Mouse (Mus musculus) lung, embryonic 14.5 days (tissue): ENCODE measurements around the gene Adam22. TPM values are rescaled to one million over a fixed set of nuclear protein-coding genes. Genes with fewer than 3 reads are reported as not detected.

Source experiments
- ATAC-seq: fragments of 200-750 bp; cut with Nextera tagmentation; 2 replicates; pipeline ENCODE4 v1.8.0; 2017; ENCODE audit warnings: mild to moderate bottlenecking, moderate TSS enrichment, moderate library complexity; ENCODE audit not compliant: insufficient read depth
- DNase-seq: peaks from one replicate; pipeline ENCODE4 v3.0.0-alpha.2; 2015
- H3K27ac ChIP-seq: fragments of 300-500 bp; sonication (generic); 2 replicates; pipeline ENCODE4 v1.5.1; 2014; ENCODE audit warnings: low read depth, mild to moderate bottlenecking, moderate library complexity
- H3K27me3 ChIP-seq: fragments of 300-500 bp; sonication (generic); 2 replicates; pipeline ENCODE4 v1.6.1; 2014; ENCODE audit warnings: low read length, control low read depth; ENCODE audit not compliant: insufficient read depth
- H3K36me3 ChIP-seq: fragments of 300-500 bp; sonication (generic); 2 replicates; pipeline ENCODE4 v1.6.1; 2014; ENCODE audit warnings: control low read depth; ENCODE audit not compliant: insufficient read depth
- H3K4me1 ChIP-seq: fragments of 300-500 bp; sonication (generic); 2 replicates; pipeline ENCODE4 v1.6.1; 2014; ENCODE audit warnings: antibody characterized with exemption, control low read depth; ENCODE audit not compliant: insufficient read depth
- H3K4me2 ChIP-seq: fragments of 300-500 bp; sonication (generic); 2 replicates; pipeline ENCODE4 v1.6.1; 2014; ENCODE audit warnings: mild to moderate bottlenecking
- H3K4me3 ChIP-seq: fragments of 300-500 bp; sonication (generic); 2 replicates; pipeline ENCODE4 v1.5.1; 2014; ENCODE audit warnings: low read depth, low read length
- H3K9ac ChIP-seq: fragments of 300-500 bp; sonication (generic); 2 replicates; pipeline ENCODE4 v1.6.1; 2014
- H3K9me3 ChIP-seq: fragments of 300-500 bp; sonication (generic); 2 replicates; pipeline ENCODE4 v1.6.1; 2016; ENCODE audit warnings: low read depth, low read length, control low read depth
- CTCF ChIP-seq: IDR thresholded peaks from 2 replicates; pipeline ENCODE4 v1.5.1; 2016; ENCODE audit warnings: antibody characterized with exemption, low read depth
- WGBS: fragments of 180-500 bp; shearing (Covaris S2); extraction: QIAGEN DNeasy Blood & Tissue Kit; methylation state at CpG from one replicate; pipeline ENCODE4 v1.1.7; 2014; 5-methylcytosine and 5-hydroxymethylcytosine counted together
- polyA plus RNA-seq: library from polyadenylated mRNA; unstranded; fragments of >200 nt; fragmentation: Nextera tagmentation; extraction: Ambion mirVana; gene quantifications from 2 replicates; pipeline ENCODE4 v1.2.1, GENCODE M21; 2014

Gene Adam22
- polyA plus RNA-seq, 1 experiment from 2014 or later = 3.6 TPM

DNA sequence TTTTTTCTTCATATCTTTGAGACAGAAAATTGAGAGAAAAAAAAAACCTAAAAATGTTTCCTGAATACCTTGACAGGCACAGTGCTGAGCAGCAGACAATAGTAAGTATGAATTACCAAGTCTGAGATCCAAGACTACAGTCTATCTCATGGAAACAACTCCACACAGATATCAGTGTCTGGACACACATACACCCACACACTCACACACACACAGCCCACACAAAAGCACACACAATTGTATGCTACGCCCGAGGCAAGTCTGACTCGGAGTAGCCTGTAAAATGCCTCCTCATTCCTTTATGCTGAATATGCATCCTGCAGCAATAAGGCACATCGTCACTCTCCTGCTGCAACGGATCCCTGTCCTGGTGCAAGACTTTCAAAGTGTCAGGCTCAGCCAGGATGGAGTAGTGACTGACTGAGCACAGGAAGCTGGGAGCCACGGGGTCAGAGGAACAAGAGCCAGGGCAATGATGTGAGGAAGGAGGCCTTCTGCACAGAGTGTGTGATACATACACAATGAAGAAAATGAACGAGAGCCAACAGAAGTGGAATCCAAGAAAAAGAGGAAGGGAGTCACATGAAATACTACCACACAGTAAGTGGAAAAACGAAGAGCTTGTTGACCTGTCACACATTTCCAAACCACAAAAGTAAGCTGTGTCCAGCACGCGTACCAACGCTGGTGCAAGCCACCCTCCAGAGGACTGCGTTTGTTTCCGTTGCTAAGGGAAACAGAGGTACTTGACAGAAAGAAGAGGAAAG lies 10.9 kb downstream of the Adam22 start:
- H3K27ac ChIP-seq = 0 out of 2 replicates have a peak overlapping the region, but pooled peaks have one; percentile 20
- no peaks in the 10 kb centered on the region for H3K27me3 ChIP-seq
- ATAC-seq = peak; percentile 79
- no peak for TF ChIP-seq CTCF
- 0 out of 2 replicates have a peak, but pooled peaks cover 3% of the 10 kb centered on the region for H3K4me1 ChIP-seq
- 19% methylated on average over 13 of the region's 13 CpGs for WGBS
- no peaks in the 10 kb centered on the region for H3K36me3 ChIP-seq
- no peak overlapping the region for H3K4me3 ChIP-seq
- DNase-seq = peak; percentile 64
- no peak overlapping the region for H3K9ac ChIP-seq
- H3K4me2 ChIP-seq = no peak overlapping the region
- H3K9me3 ChIP-seq = no peaks in the 10 kb centered on the region

DNA sequence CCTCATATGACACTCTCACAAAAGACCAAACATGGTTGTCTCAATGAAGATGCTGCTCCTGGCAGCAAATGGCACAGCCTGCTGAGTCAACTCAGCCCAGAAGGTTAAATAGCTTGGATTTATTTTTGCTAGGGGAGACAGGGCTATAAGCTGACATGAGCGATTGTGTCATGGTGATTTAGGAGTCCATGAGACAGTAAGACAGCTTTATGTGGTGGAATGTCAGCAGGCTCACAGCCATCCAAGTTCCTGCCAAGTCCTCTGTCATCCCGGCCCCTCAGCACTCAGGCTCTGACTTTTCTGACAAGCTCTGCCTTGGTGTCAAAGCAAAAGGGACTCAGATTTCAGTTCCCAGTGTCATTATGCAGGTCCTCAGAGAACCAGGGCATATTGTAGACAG lies 11.6 kb downstream of the Adam22 start:
- no peaks in the 10 kb centered on the region for H3K27me3 ChIP-seq
- no peak overlapping the region for H3K4me2 ChIP-seq
- 34% methylated on average over 2 of the region's 2 CpGs for WGBS
- H3K9ac ChIP-seq = no peak overlapping the region
- H3K4me1 ChIP-seq = 0 out of 2 replicates have a peak, but pooled peaks cover 3% of the 10 kb centered on the region
- H3K4me3 ChIP-seq = no peak overlapping the region
- no peak overlapping the region; the same call in 1 of the 2 replicates for H3K27ac ChIP-seq
- no peaks in the 10 kb centered on the region for H3K36me3 ChIP-seq
- DNase-seq (peak; percentile 54), ATAC-seq (peak; percentile 79)
- no peaks in the 10 kb centered on the region for H3K9me3 ChIP-seq
- no peak for TF ChIP-seq CTCF

GRCm38 (mm10) chr5:8349557-8349956 lies 18.4 kb downstream of the Adam22 start:
- Histone ChIP-seq H3K4me2 (no peak overlapping the region), H3K4me3 (no peak overlapping the region), H3K4me1 (no peaks in the 10 kb centered on the region), H3K9ac (no peak overlapping the region), H3K9me3 (no peaks in the 10 kb centered on the region), H3K36me3 (no peaks in the 10 kb centered on the region), H3K27me3 (no peaks in the 10 kb centered on the region), H3K27ac (no peak overlapping the region)
- DNase-seq = no peak
- TF ChIP-seq CTCF = no peak
- no peak for ATAC-seq
- WGBS = 52% methylated on average over 10 of the region's 10 CpGs

- no peak for TF ChIP-seq CTCF
- Histone ChIP-seq H3K9ac (no peak overlapping the region), H3K27ac (no peak overlapping the region), H3K36me3 (no peaks in the 10 kb centered on the region), H3K9me3 (no peaks in the 10 kb centered on the region), H3K27me3 (no peaks in the 10 kb centered on the region), H3K4me1 (no peaks in the 10 kb centered on the region), H3K4me3 (no peak overlapping the region), H3K4me2 (no peak overlapping the region)
- no peak for ATAC-seq
- no peak for DNase-seq
Observed at GRCm38 (mm10) chr5:8346329-8346728, 21.6 kb downstream of the Adam22 start.

- ATAC-seq (no peak), DNase-seq (no peak)
- Histone ChIP-seq H3K9ac (no peak overlapping the region), H3K9me3 (no peaks in the 10 kb centered on the region), H3K36me3 (no peaks in the 10 kb centered on the region), H3K4me2 (no peak overlapping the region), H3K27ac (no peak overlapping the region), H3K27me3 (no peaks in the 10 kb centered on the region), H3K4me1 (no peaks in the 10 kb centered on the region), H3K4me3 (no peak overlapping the region)
- 81% methylated on average over 3 of the region's 3 CpGs for WGBS
- TF ChIP-seq CTCF = no peak
Observed at GRCm38 (mm10) chr5:8343296-8343695, 24.7 kb downstream of the Adam22 start.

DNA sequence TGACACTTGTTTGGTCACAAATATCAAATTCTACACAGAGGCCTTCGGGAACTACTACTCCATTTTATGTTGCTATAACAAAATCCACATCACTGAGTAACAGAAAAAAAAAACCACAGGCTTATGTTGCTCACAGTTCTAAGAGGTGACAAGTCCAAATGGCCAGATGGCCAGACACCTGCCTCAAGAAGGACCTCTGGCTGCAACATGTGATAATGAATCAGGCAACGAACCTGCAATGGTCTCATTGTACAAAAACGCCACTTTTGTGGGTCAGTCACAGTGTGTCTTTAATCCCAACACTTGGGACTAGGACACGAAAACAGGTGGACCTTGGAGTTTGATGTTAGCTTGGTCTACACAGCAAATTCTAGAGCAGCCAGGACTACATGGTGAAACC lies 26.3 kb downstream of the Adam22 start:
- Histone ChIP-seq H3K4me1 (no peaks in the 10 kb centered on the region), H3K27me3 (no peaks in the 10 kb centered on the region), H3K27ac (no peak overlapping the region), H3K4me2 (no peak overlapping the region), H3K9ac (no peak overlapping the region), H3K9me3 (no peaks in the 10 kb centered on the region), H3K4me3 (no peak overlapping the region), H3K36me3 (no peaks in the 10 kb centered on the region)
- 81% methylated on average over 4 of the region's 4 CpGs for WGBS
- TF ChIP-seq CTCF = no peak
- no peak for ATAC-seq
- DNase-seq = no peak

GRCm38 (mm10) chr5:8327645-8328269 lies 40.2 kb downstream of the Adam22 start:
- Histone ChIP-seq H3K4me3 (no peak overlapping the region), H3K36me3 (no peaks in the 10 kb centered on the region), H3K27me3 (no peaks in the 10 kb centered on the region), H3K4me1 (no peaks in the 10 kb centered on the region), H3K9ac (no peak overlapping the region), H3K4me2 (no peak overlapping the region), H3K27ac (no peak overlapping the region), H3K9me3 (no peaks in the 10 kb centered on the region)
- 71% methylated on average over 4 of the region's 4 CpGs for WGBS
- ATAC-seq = no peak
- TF ChIP-seq CTCF = no peak
- no peak for DNase-seq
